Mouse (Mus musculus) limb, embryonic 10.5 days (tissue): ENCODE measurements around the gene Cdkal1. TPM values are rescaled to one million over a fixed set of nuclear protein-coding genes. Genes with fewer than 3 reads are reported as not detected.
A peak's percentile ranks its signal among the peaks of the same experiment; 100 is the strongest.

Experiments
- DNase-seq: peaks from one replicate; pipeline ENCODE4 v3.0.0-alpha.2; 2017; ENCODE audit warnings: low spot score
- H3K27ac ChIP-seq: fragments of 300-500 bp; sonication (generic); 2 replicates; pipeline ENCODE4 v1.5.1; 2016; ENCODE audit warnings: mild to moderate bottlenecking
- H3K27me3 ChIP-seq: fragments of 300-500 bp; sonication (generic); 2 replicates; pipeline ENCODE4 v1.6.1; 2016; ENCODE audit warnings: low read depth, mild to moderate bottlenecking; ENCODE audit not compliant: poor library complexity, severe bottlenecking
- H3K36me3 ChIP-seq: fragments of 300-500 bp; sonication (generic); 2 replicates; pipeline ENCODE4 v1.6.1; 2016; ENCODE audit warnings: mild to moderate bottlenecking, moderate library complexity
- H3K4me1 ChIP-seq: fragments of 300-500 bp; sonication (generic); 2 replicates; pipeline ENCODE4 v1.6.1; 2016
- H3K4me3 ChIP-seq: fragments of 300-500 bp; sonication (generic); 2 replicates; pipeline ENCODE4 v1.5.1; 2016; ENCODE audit warnings: mild to moderate bottlenecking, moderate library complexity
- H3K9me3 ChIP-seq: fragments of 300-500 bp; sonication (generic); replicated peaks from 2 replicates; pipeline ENCODE4 v1.6.1; 2016; ENCODE audit warnings: mild to moderate bottlenecking
- WGBS: fragments of 180-500 bp; shearing (Covaris S2); methylation state at CpG from one replicate; pipeline ENCODE4 v1.1.7; 2016; 5-methylcytosine and 5-hydroxymethylcytosine counted together
- polyA plus RNA-seq: library from polyadenylated mRNA; unstranded; fragments of >200 nt; fragmentation: Nextera tagmentation; extraction: Ambion mirVana; gene quantifications from 2 replicates; pipeline ENCODE4 v1.2.1, GENCODE M21; 2016

Cdkal1 gene
- polyA plus RNA-seq, 1 experiment from 2014 or later: 34.8 TPM

- Histone ChIP-seq H3K4me1 (0 out of 2 replicates have a peak, but pooled peaks cover 6% of the 10 kb centered on the region), H3K27ac (no peak overlapping the region), H3K27me3 (no peaks in the 10 kb centered on the region), H3K4me3 (no peak overlapping the region), H3K36me3 (no peaks in the 10 kb centered on the region), H3K9me3 (no peaks in the 10 kb centered on the region)
- WGBS: 34% methylated on average over 3 of the region's 3 CpGs
- DNase-seq: no peak
These were observed 570.4 kb downstream of the Cdkal1 start for GRCm38 (mm10) chr13:29285058-29285457.

- WGBS: 59% methylated on average over 6 of the region's 6 CpGs
These were observed 573.9 kb downstream of the Cdkal1 start for GRCm38 (mm10) chr13:29281556-29281955.

GRCm38 (mm10) chr13:29278156-29278555 is 577.3 kb downstream of the Cdkal1 start:
- Histone ChIP-seq H3K4me3 (no peak overlapping the region), H3K9me3 (no peaks in the 10 kb centered on the region), H3K4me1 (peaks cover 5% of the 10 kb centered on the region; the same call in 1 of the 2 replicates), H3K27ac (no peak overlapping the region), H3K27me3 (no peaks in the 10 kb centered on the region), H3K36me3 (no peaks in the 10 kb centered on the region)
- 78% methylated on average over 4 of the region's 4 CpGs for WGBS
- no peak for DNase-seq

More at GRCm38 (mm10) chr13:29281556-29281955, 573.9 kb downstream of the Cdkal1 start:
- no peak for DNase-seq
- Histone ChIP-seq H3K4me3 (no peak overlapping the region), H3K9me3 (no peaks in the 10 kb centered on the region), H3K4me1 (0 out of 2 replicates have a peak, but pooled peaks cover 6% of the 10 kb centered on the region), H3K36me3 (no peaks in the 10 kb centered on the region), H3K27me3 (no peaks in the 10 kb centered on the region), H3K27ac (no peak overlapping the region)

- H3K27ac ChIP-seq: no peak overlapping the region
- peaks cover 5% of the 10 kb centered on the region; the same call in 1 of the 2 replicates for H3K4me1 ChIP-seq
- 76% methylated on average over 11 of the region's 11 CpGs for WGBS
- H3K27me3 ChIP-seq: no peaks in the 10 kb centered on the region
- no peaks in the 10 kb centered on the region for H3K9me3 ChIP-seq
- H3K36me3 ChIP-seq: no peaks in the 10 kb centered on the region
- H3K4me3 ChIP-seq: no peak overlapping the region
- DNase-seq: peak; percentile 26
These were observed 581.2 kb downstream of the Cdkal1 start for GRCm38 (mm10) chr13:29274296-29274695.

GRCm38 (mm10) chr13:29273693-29274221 is 581.7 kb downstream of the Cdkal1 start:
- Histone ChIP-seq H3K36me3 (no peaks in the 10 kb centered on the region), H3K4me1 (peaks cover 5% of the 10 kb centered on the region; the same call in 1 of the 2 replicates), H3K4me3 (no peak overlapping the region), H3K27me3 (no peaks in the 10 kb centered on the region), H3K27ac (no peak overlapping the region), H3K9me3 (no peaks in the 10 kb centered on the region)
- 59% methylated on average over 4 of the region's 4 CpGs for WGBS
- peak; percentile 26 for DNase-seq

GRCm38 (mm10) chr13:29271451-29271850 is 584.0 kb downstream of the Cdkal1 start:
- H3K27me3 ChIP-seq: no peaks in the 10 kb centered on the region
- H3K36me3 ChIP-seq: no peaks in the 10 kb centered on the region
- DNase-seq: no peak
- no peak overlapping the region for H3K27ac ChIP-seq
- no peaks in the 10 kb centered on the region for H3K9me3 ChIP-seq
- peaks cover 5% of the 10 kb centered on the region; the same call in 1 of the 2 replicates for H3K4me1 ChIP-seq
- no peak overlapping the region for H3K4me3 ChIP-seq

GRCm38 (mm10) chr13:29264015-29264711 is 591.3 kb downstream of the Cdkal1 start:
- no peak overlapping the region for H3K27ac ChIP-seq
- no peaks in the 10 kb centered on the region for H3K4me1 ChIP-seq
- H3K4me3 ChIP-seq: no peak overlapping the region
- DNase-seq: no peak
- no peaks in the 10 kb centered on the region for H3K9me3 ChIP-seq
- H3K27me3 ChIP-seq: no peaks in the 10 kb centered on the region
- H3K36me3 ChIP-seq: no peaks in the 10 kb centered on the region
- 84% methylated on average over 11 of the region's 11 CpGs for WGBS

- Histone ChIP-seq H3K36me3 (no peaks in the 10 kb centered on the region), H3K4me3 (no peak overlapping the region), H3K27me3 (no peaks in the 10 kb centered on the region), H3K27ac (no peak overlapping the region), H3K4me1 (no peaks in the 10 kb centered on the region), H3K9me3 (no peaks in the 10 kb centered on the region)
- no peak for DNase-seq
- WGBS: 89% methylated on average over 4 of the region's 4 CpGs
These were observed 593.3 kb downstream of the Cdkal1 start for GRCm38 (mm10) chr13:29262164-29262563.

- H3K36me3 ChIP-seq: no peaks in the 10 kb centered on the region
- 86% methylated on average over 4 of the region's 4 CpGs for WGBS
- DNase-seq: no peak
These were observed 606.9 kb downstream of the Cdkal1 start for GRCm38 (mm10) chr13:29248535-29248934.

GRCm38 (mm10) chr13:29247800-29248199 is 607.7 kb downstream of the Cdkal1 start:
- Histone ChIP-seq H3K36me3 (no peaks in the 10 kb centered on the region), H3K4me1 (no peaks in the 10 kb centered on the region), H3K9me3 (no peaks in the 10 kb centered on the region), H3K4me3 (no peak overlapping the region), H3K27me3 (no peaks in the 10 kb centered on the region), H3K27ac (no peak overlapping the region)
- 56% methylated on average over 3 of the region's 3 CpGs for WGBS
- DNase-seq: no peak

More at GRCm38 (mm10) chr13:29248535-29248934, 606.9 kb downstream of the Cdkal1 start:
- no peak overlapping the region for H3K27ac ChIP-seq
- no peaks in the 10 kb centered on the region for H3K9me3 ChIP-seq
- H3K27me3 ChIP-seq: no peaks in the 10 kb centered on the region
- no peak overlapping the region for H3K4me3 ChIP-seq
- H3K4me1 ChIP-seq: no peaks in the 10 kb centered on the region

- peaks cover 4% of the 10 kb centered on the region; the same call in 1 of the 2 replicates for H3K9me3 ChIP-seq
- 73% methylated on average over 4 of the region's 4 CpGs for WGBS
- no peaks in the 10 kb centered on the region for H3K4me1 ChIP-seq
- H3K4me3 ChIP-seq: no peak overlapping the region
- H3K27ac ChIP-seq: no peak overlapping the region
- no peaks in the 10 kb centered on the region for H3K27me3 ChIP-seq
- H3K36me3 ChIP-seq: no peaks in the 10 kb centered on the region
- no peak for DNase-seq
These were observed 620.4 kb downstream of the Cdkal1 start for GRCm38 (mm10) chr13:29235065-29235464.

GRCm38 (mm10) chr13:29234442-29234841 is 621.0 kb downstream of the Cdkal1 start:
- DNase-seq: no peak
- H3K27me3 ChIP-seq: no peaks in the 10 kb centered on the region
- no peak overlapping the region for H3K4me3 ChIP-seq
- 91% methylated on average over 4 of the region's 4 CpGs for WGBS
- H3K27ac ChIP-seq: no peak overlapping the region
- no peaks in the 10 kb centered on the region for H3K36me3 ChIP-seq
- H3K4me1 ChIP-seq: no peaks in the 10 kb centered on the region
- H3K9me3 ChIP-seq: peaks cover 4% of the 10 kb centered on the region; the same call in 1 of the 2 replicates

GRCm38 (mm10) chr13:29233970-29234369 is 621.5 kb downstream of the Cdkal1 start:
- Histone ChIP-seq H3K27ac (no peak overlapping the region), H3K36me3 (no peaks in the 10 kb centered on the region), H3K27me3 (no peaks in the 10 kb centered on the region), H3K4me1 (no peaks in the 10 kb centered on the region), H3K4me3 (no peak overlapping the region), H3K9me3 (peaks cover 4% of the 10 kb centered on the region; the same call in 1 of the 2 replicates)
- no peak for DNase-seq
- 90% methylated on average over 11 of the region's 11 CpGs for WGBS
